Mouse (Mus musculus): ENCODE data around the gene Slco4a1.

DNA sequence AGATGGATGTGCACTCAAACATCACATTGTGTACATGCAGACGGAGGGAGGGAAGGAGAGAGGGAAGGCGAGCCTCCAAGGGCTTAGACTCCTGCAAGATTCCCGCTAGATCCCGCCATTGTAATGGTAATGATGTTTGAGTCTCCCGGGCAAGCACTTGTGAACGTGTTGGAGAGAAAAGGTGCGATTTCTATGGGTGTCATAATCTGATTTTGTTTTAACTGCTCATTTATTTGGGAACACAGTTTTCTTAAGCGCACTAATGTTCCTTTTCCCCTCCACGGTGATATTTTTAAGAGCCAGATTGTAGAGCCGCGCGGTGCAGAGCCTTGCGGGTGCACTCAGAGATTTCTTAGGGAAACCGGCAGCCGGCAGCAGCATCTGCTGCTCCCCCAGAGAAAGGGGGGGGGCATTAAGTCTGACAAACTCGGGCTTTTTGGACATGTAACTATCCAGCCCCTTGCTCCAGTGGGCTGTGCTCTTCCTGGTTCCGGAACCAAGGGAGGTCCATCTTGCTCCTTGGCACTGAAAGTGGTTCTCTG is 32.2 kb downstream of the Slco4a1 start:
- TF ChIP-seq CTCF (IDR thresholded peaks at IDR 0.05; ENCODE audit: borderline replicate concordance, insufficient read depth, low read depth, low read length) (no peak), POLR2A (IDR thresholded peaks at IDR 0.05; ENCODE audit: borderline replicate concordance, insufficient read depth, low read length) (no peak)
